Mouse (Mus musculus): ENCODE results near the gene Sgk1.

Sgk1 gene

DNA sequence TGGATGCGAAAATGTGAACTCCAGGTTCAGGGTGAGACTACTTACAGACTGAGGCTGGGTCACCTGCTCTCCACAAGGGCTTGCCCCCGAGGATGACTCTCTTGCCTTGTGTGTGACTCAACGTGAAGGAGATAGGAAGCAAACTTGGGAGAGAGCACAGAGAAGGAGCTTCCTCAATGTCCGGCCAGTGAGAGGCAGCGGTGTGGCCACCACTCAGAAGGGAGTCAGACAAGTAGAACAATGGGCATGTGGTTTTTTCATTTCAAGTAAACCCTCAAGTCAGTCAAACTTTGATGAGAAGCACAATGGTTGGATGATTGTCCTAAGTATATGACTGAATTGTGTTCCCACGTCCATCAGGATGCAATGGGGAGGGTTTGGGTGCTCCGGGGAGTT, 36.8 kb downstream of the Sgk1 start:
- DNase-seq, result no peak

GRCm38 (mm10) chr10:21920611-21921010, 38.6 kb downstream of the Sgk1 start:
- DNase-seq, result no peak

- no peak for DNase-seq
These were observed 40.8 kb downstream of the Sgk1 start for GRCm38 (mm10) chr10:21922716-21923350.

DNA sequence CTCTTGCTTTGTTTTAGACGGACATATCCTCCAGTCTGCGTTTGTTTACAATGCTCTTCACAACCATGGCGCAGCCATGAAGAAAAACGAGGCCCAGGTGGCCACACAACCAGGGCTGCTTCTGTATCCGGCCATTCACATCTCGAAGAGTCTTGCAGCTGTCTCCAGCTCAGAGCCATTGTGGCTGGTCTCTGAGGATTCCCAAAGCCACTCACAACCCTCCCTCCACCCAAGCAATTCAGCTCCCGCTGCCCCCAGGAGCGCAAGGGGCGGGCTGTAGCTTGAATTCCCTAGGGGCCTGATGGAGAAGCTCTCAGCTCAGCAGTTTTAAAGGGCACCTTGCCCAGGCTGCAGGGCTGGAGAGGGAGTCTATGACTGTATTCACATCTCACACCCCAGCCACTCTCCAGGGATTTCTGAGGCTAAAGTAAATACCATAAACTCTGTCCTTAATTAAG, 41.5 kb downstream of the Sgk1 start:
- DNase-seq, result peak; percentile 62

- DNase-seq, result peak; percentile 47
These were observed 42.2 kb downstream of the Sgk1 start for GRCm38 (mm10) chr10:21924051-21924720.

GRCm38 (mm10) chr10:21926941-21927340, 45.0 kb downstream of the Sgk1 start:
- no peak for DNase-seq

GRCm38 (mm10) chr10:21930781-21931380, 48.9 kb downstream of the Sgk1 start:
- no peak for DNase-seq

- no peak for DNase-seq
These were observed 50.8 kb downstream of the Sgk1 start for GRCm38 (mm10) chr10:21932791-21933190.

DNA sequence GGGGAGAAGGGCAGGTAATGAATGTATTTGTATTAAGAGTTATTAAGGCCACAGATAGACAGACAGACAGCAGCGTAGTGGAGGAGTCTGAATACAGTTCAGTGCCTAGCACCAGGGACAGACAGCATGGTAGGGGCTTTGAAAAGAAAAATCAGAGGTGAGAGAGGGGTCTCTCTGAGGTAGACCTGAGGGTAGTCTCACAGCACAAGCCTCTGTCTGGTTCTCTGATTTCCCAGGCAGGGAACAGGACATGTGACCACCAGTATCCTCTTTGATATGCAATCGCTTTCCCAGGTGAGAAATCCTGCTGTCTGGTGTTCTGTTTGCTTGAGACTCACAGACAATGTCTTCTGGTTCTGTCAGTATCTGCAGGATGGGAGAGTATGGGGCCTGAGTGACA, 52.8 kb downstream of the Sgk1 start:
- no peak for DNase-seq

GRCm38 (mm10) chr10:21936513-21937221, 54.7 kb downstream of the Sgk1 start:
- DNase-seq, result no peak

DNA sequence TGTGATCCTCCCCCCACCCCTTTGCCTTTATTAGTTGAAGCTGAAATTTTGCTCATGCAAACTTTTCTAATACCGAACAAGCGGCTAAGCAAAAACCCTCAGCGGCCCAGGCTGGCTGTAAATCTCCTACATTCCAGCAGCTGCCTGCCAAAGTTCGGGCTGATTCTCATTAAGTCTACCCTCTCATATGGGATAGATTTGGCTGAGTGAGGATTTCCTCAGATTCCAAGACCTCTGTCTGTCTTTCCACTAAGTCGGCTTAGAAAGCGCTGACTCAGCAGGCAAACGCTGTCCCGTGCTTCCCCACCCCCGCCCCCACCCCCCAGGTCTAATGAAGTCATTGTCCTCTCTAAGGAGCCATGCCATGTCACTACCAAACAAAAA, 55.2 kb downstream of the Sgk1 start:
- no peak for DNase-seq

- no peak for DNase-seq
These were observed 56.2 kb downstream of the Sgk1 start for GRCm38 (mm10) chr10:21938166-21938565.

- DNase-seq, result no peak
These were observed 59.3 kb downstream of the Sgk1 start for GRCm38 (mm10) chr10:21941235-21941634.

- DNase-seq, result no peak
These were observed 61.2 kb downstream of the Sgk1 start for GRCm38 (mm10) chr10:21943145-21943700.

- DNase-seq, result no peak
These were observed 63.2 kb downstream of the Sgk1 start for GRCm38 (mm10) chr10:21945195-21945594.

DNA sequence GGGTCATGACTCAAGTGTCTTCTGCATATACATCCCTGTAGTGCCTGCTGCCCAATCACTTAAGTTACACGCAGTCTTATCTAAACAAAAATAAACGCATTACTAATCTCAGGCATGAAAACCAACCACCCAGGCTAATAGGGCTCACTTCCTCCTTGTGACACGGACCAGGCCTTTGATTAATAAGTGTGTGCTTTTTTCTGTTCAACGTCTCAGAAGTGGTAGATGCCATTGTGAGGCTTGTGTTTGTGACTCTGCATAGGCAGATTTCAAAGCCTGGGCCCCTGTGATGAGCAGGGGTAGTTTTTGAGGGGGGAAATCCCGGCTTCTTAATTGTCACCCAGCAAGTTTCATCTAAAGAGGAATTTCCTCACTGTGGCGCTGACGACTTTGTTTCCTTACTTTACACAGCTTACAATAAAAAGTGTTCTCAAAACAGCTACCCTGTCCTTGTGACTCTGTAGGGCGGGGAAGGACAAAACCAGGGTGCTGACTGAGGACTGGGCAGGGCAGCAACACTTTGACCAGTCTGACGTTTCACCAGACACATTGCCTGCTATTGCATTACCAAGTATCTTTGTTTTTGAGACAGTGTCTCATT, 64.9 kb downstream of the Sgk1 start:
- no peak for DNase-seq

DNA sequence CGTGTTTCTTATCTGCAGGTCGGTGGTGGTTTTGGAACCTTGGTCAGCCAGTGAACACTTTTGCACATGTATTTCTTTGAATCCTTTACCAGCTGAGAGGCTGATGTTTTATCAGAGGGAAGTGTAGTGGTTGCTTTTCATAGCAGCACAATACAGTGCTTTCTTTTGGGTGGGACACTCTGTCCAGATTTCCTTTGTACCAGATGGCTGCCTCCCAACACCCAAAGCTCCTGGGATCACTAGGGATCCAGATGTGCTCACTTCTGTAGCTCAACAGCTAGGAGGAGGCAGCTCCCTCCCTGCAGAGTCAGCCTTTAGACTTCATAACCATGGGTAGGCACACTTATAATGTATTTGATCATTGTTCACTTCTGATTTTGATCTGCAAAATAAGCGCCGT, 70.5 kb downstream of the Sgk1 start:
- no peak for DNase-seq

DNA sequence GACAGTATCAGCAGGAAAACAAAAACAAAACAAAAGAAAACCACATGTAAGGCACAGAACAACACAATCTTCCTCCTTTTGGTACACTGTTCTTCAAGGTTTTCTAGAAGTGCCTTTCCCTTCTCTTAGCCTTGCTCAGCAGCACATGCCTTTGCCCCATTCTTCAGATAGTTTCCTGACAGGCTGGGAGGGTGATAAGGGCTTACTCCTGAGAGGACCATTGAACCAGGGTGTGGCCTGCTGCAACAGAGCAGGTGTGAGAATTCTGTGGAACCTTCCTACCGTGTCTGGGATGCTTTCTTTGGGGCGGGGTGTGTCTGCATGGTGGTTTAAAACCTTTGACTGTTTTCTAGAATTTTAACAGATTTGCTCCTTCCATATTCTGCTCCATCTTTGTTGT, 79.1 kb downstream of the Sgk1 start:
- no peak for DNase-seq

GRCm38 (mm10) chr10:21963005-21963404, 81.0 kb downstream of the Sgk1 start:
- DNase-seq, result no peak

DNA sequence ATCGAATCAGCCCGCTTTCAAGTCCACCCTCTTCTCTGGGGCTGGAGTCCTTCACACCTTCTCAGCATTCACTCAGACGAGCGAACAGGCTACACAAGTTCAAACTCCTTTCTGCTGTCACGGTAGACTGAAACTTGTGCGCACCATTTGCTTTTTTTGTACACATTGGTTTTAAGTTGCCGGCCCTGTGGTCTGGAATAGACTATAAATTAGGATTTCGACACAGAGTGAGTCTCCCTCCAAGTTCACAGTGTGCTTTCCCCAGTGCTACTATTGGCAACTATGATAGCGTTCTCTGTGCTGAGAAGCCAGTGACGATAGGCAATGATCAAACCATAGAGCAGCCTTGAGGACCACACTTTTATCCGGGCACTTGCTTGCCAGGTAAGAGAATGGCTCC, 91.7 kb downstream of the Sgk1 start:
- no peak for DNase-seq

DNA sequence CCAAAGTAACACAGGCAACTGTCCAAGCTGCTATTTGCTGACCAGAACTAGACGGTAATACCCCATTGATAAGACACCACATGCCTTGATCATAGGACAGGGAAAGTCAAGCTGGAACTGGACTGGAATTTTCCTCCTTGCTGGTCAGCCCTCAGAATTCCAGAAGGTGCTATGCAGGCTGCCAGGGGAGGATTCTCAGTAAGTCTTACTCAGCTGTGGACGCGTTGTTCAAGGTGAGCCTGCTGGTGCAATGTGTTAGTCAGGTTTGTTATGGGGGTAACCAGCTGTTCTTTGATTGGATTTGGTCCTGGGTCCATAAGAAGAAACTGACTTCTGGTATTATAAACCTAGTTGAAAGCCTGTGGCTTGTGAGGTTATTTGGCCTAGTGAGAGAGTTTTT, 92.8 kb downstream of the Sgk1 start:
- no peak for DNase-seq

DNA sequence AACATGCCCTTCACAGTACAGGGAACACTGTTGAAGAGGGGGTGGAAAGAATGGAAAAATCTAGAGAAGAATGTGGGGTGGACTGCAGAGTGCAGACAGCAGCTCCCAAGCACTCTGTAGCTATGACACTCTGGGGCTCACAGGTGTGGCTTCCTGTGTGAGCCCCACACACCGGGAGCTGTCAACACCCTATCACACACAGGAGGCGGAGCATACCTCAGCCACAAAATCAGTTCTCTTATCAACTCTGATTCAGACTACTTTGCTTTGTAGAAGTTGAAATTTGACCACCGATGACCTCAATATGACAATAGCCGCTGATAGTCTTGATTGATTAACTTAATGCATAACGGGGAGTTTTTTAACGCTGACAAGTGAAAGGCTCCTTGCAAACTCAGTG, 93.4 kb downstream of the Sgk1 start:
- DNase-seq, result no peak

- DNase-seq, result no peak
These were observed 94.3 kb downstream of the Sgk1 start for GRCm38 (mm10) chr10:21976253-21976652.

Data from right cerebral cortex, adult 18-20 months (tissue).